Mouse (Mus musculus): Measurements from ENCODE around the gene Bmi1.

GRCm38 (mm10) chr2:18695163-18695562 lies 18.3 kb downstream of the Bmi1 start:
- no peak for TF ChIP-seq CTCF (conservative IDR thresholded peaks at IDR 0.05; ENCODE audit: insufficient read depth, insufficient read length, low read depth, low read length)
- no peak for TF ChIP-seq POLR2A (IDR thresholded peaks at IDR 0.05; ENCODE audit: low read depth, low read length)
